Mouse (Mus musculus) forebrain, embryonic 13.5 days (tissue): Measurements from ENCODE around the gene Ttc3. TPM values are rescaled to one million over a fixed set of nuclear protein-coding genes. Genes with fewer than 3 reads are reported as not detected.

Experiments
- ATAC-seq: fragments of 200-750 bp; cut with Nextera tagmentation; 2 replicates; pipeline ENCODE4 v1.8.0; 2017
- H3K27ac ChIP-seq: fragments of 300-500 bp; sonication (generic); 2 replicates; pipeline ENCODE4 v1.5.1; 2015; ENCODE audit warnings: inconsistent platforms, mild to moderate bottlenecking, moderate library complexity
- H3K27me3 ChIP-seq: fragments of 300-500 bp; sonication (generic); 2 replicates; pipeline ENCODE4 v1.6.1; 2015; ENCODE audit warnings: mild to moderate bottlenecking, inconsistent platforms
- H3K36me3 ChIP-seq: fragments of 300-500 bp; sonication (generic); 2 replicates; pipeline ENCODE4 v1.6.1; 2015; ENCODE audit warnings: mild to moderate bottlenecking, inconsistent platforms; ENCODE audit not compliant: poor library complexity, severe bottlenecking
- H3K4me1 ChIP-seq: fragments of 300-500 bp; sonication (generic); 2 replicates; pipeline ENCODE4 v1.6.1; 2015; ENCODE audit warnings: inconsistent platforms
- H3K4me2 ChIP-seq: fragments of 300-500 bp; sonication (generic); 2 replicates; pipeline ENCODE4 v1.6.1; 2015; ENCODE audit warnings: inconsistent platforms, mild to moderate bottlenecking, moderate library complexity
- H3K4me3 ChIP-seq: fragments of 300-500 bp; sonication (generic); 2 replicates; pipeline ENCODE4 v1.5.1; 2015; ENCODE audit warnings: mild to moderate bottlenecking, inconsistent platforms
- H3K9ac ChIP-seq: fragments of 300-500 bp; sonication (generic); 2 replicates; pipeline ENCODE4 v1.6.1; 2015; ENCODE audit warnings: mild to moderate bottlenecking, inconsistent platforms
- H3K9me3 ChIP-seq: fragments of 300-500 bp; sonication (generic); replicated peaks from 2 replicates; pipeline ENCODE4 v1.6.1; 2016; ENCODE audit warnings: inconsistent platforms
- WGBS: fragments of 180-500 bp; shearing (Covaris S2); methylation state at CpG from one replicate; pipeline ENCODE4 v1.1.7; 2015; 5-methylcytosine and 5-hydroxymethylcytosine counted together
- polyA plus RNA-seq: library from polyadenylated mRNA; unstranded; fragments of >200 nt; fragmentation: Nextera tagmentation; extraction: Ambion mirVana; gene quantifications from 2 replicates; pipeline ENCODE4 v1.2.1, GENCODE M21; 2015

The Ttc3 gene
- polyA plus RNA-seq, 1 experiment from 2014 or later, result 644 TPM

DNA sequence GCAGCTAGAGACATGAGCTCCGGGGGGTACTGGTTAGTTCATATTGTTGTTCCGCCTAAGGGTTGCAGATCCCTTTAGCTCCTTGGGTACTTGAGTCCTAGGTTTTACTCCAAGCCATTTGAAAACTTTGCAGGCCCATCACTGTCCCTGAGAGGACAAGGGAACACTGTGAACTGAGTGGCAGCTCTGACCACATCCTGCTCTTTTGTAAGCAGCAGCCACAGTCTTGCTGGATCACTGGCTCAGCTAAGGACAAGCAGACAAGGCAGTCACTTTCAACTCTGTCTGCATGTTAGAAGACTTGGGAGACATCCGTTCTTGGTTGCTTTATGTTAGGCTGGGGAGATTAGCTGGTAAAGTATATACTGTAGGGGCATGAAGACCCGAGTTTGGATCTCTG, 6.6 kb upstream of the Ttc3 start:
- Histone ChIP-seq H3K4me3 (no peak overlapping the region), H3K9ac (no peak overlapping the region), H3K9me3 (no peaks in the 10 kb centered on the region), H3K27ac (no peak overlapping the region), H3K4me1 (peaks cover 14% of the 10 kb centered on the region), H3K36me3 (peaks cover 4% of the 10 kb centered on the region; the same call in 1 of the 2 replicates), H3K27me3 (no peaks in the 10 kb centered on the region), H3K4me2 (no peak overlapping the region)
- 93% methylated on average over 4 of the region's 4 CpGs for WGBS
- no peak for ATAC-seq

DNA sequence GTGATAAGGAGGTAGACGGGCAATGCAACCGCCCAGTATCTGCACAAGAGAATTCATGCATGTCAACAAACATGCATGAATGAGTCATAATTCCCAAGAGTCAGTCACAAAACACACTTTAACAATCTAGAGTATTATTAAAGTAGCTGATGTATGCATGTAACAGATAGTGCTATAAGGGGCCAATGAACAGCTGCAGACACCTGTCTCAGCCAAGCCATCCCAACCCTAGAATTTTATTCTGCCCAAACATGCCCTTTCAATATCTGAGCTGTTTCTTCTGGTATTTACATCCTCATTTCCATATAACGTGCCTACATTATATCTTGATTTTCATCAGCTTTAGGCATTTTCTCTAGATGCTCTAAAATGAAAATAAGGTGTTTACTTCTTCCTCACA, 5.0 kb upstream of the Ttc3 start:
- H3K4me2 ChIP-seq, result no peak overlapping the region
- H3K4me1 ChIP-seq, result peaks cover 23% of the 10 kb centered on the region
- H3K9ac ChIP-seq, result no peak overlapping the region
- H3K27ac ChIP-seq, result no peak overlapping the region
- WGBS, result 91% methylated on average over 3 of the region's 3 CpGs
- ATAC-seq, result no peak
- H3K27me3 ChIP-seq, result no peaks in the 10 kb centered on the region
- H3K36me3 ChIP-seq, result peaks cover 4% of the 10 kb centered on the region; the same call in 1 of the 2 replicates
- no peaks in the 10 kb centered on the region for H3K9me3 ChIP-seq
- no peak overlapping the region for H3K4me3 ChIP-seq

DNA sequence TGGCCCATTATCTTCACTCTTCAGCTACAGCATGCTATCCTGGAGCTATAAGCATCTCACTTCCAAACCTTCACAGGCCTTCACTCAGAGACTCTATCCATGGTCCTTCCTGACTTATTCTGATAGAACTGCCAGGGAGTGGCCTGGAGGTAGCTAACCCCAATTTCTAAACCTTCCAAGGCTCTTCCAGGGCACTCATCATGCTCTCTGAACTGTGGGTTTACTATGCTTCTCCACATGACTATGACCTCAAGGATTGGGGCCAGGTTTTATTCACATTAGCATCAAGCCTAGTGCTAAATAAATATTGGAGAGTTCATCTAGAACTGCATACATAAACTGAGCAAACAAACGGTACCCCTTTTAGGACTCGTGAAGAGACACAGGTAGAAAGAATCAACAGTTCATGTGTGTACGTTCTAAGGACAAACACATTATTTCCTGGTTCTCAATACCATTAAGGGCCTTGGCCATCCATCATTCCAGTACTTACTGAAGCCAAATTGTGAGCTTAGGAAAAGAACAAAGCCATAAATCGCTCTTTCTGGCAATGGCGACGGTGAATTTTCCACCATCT, 734 bp upstream of the Ttc3 start:
- H3K4me3 ChIP-seq, result peak overlapping the region; percentile 88
- peak overlapping the region; percentile 99 for H3K9ac ChIP-seq
- no peaks in the 10 kb centered on the region for H3K9me3 ChIP-seq
- no peaks in the 10 kb centered on the region for H3K36me3 ChIP-seq
- peaks cover 38% of the 10 kb centered on the region for H3K4me1 ChIP-seq
- no peak for ATAC-seq
- no peaks in the 10 kb centered on the region for H3K27me3 ChIP-seq
- peak overlapping the region; percentile 74 for H3K4me2 ChIP-seq
- H3K27ac ChIP-seq, result peak overlapping the region; percentile 99
- WGBS, result 5% methylated on average over 6 of the region's 6 CpGs

- peak overlapping the region; percentile 99 for H3K27ac ChIP-seq
- H3K27me3 ChIP-seq, result no peaks in the 10 kb centered on the region
- peak overlapping the region; percentile 74 for H3K4me2 ChIP-seq
- H3K4me1 ChIP-seq, result peaks cover 41% of the 10 kb centered on the region
- 0% methylated on average over 42 of the region's 43 CpGs for WGBS
- no peaks in the 10 kb centered on the region for H3K36me3 ChIP-seq
- no peaks in the 10 kb centered on the region for H3K9me3 ChIP-seq
- H3K4me3 ChIP-seq, result peak overlapping the region; percentile 88
- peak; percentile 69 for ATAC-seq
- H3K9ac ChIP-seq, result peak overlapping the region; percentile 99
Measured at GRCm38 (mm10) chr16:94370915-94371300, 490 bp downstream of the Ttc3 start.

DNA sequence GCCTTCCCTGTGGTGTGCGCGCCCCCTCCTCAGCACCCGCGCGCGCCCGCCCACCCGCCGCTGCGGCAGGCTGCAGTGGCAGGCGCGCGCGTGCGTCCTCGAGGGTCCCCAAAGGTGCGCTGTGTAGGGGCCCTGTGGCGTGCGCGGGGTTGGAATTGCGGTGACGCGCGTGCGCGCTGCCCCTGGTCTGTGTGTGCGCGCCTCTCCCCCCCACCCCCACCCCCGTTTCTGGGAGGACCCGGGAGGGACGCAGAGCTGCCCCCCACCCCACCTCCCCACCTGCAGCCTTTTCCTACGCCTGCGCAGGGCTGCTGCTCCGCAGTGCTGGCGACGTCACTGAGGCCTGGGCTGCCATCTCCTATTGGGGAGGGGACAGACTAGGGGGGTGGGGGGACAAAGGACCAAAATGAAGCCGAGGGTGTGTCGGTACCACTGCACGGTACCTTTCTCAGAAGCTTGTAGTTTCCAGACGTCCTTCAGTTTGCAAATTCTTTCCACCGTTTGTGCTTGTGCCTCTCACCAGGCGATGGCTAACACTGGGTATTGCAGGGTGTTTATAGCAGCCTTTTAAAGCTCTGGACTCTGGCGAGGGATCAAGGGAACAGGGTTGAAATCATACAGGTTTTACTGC, 998 bp downstream of the Ttc3 start, which contains the start of gene Pigp:
Pigp (minus strand) TSS at position 542 of the 631 bp plus-strand sequence.
- Histone ChIP-seq H3K4me3 (peak within 1 kb of the TSS; percentile 88), H3K9ac (peak within 1 kb of the TSS; percentile 99), H3K4me1 (peaks cover 41% of the 10 kb centered on the region), H3K27me3 (no peaks in the 10 kb centered on the region), H3K27ac (peak within 1 kb of the TSS; percentile 99), H3K9me3 (no peaks in the 10 kb centered on the region), H3K36me3 (no peaks in the 10 kb centered on the region), H3K4me2 (peak within 1 kb of the TSS; percentile 74)
- peak; percentile 88 for ATAC-seq
- under 1% methylated on average over 35 of the region's 43 CpGs for WGBS

GRCm38 (mm10) chr16:94379386-94379785, 9.0 kb downstream of the Ttc3 start:
- no peak for ATAC-seq
- no peaks in the 10 kb centered on the region for H3K27me3 ChIP-seq
- no peaks in the 10 kb centered on the region for H3K9me3 ChIP-seq
- H3K36me3 ChIP-seq, result no peaks in the 10 kb centered on the region
- no peak overlapping the region for H3K27ac ChIP-seq
- H3K4me3 ChIP-seq, result no peak overlapping the region
- H3K9ac ChIP-seq, result no peak overlapping the region
- no peak overlapping the region for H3K4me2 ChIP-seq
- H3K4me1 ChIP-seq, result peaks cover 10% of the 10 kb centered on the region
- WGBS, result 78% methylated on average over 1 of the region's 1 CpGs

- Histone ChIP-seq H3K27ac (no peak overlapping the region), H3K36me3 (peaks cover 4% of the 10 kb centered on the region; the same call in 1 of the 2 replicates), H3K9me3 (no peaks in the 10 kb centered on the region), H3K4me3 (no peak overlapping the region), H3K4me1 (peaks cover 8% of the 10 kb centered on the region; the same call in 1 of the 2 replicates), H3K9ac (no peak overlapping the region), H3K4me2 (no peak overlapping the region), H3K27me3 (no peaks in the 10 kb centered on the region)
- no peak for ATAC-seq
- WGBS, result 98% methylated on average over 3 of the region's 3 CpGs
Measured at GRCm38 (mm10) chr16:94383277-94383676, 12.9 kb downstream of the Ttc3 start.

GRCm38 (mm10) chr16:94387690-94388089, 17.3 kb downstream of the Ttc3 start:
- Histone ChIP-seq H3K9ac (no peak overlapping the region), H3K4me3 (no peak overlapping the region), H3K4me1 (peaks cover 3% of the 10 kb centered on the region; the same call in 1 of the 2 replicates), H3K9me3 (no peaks in the 10 kb centered on the region), H3K27me3 (no peaks in the 10 kb centered on the region), H3K36me3 (peaks cover 7% of the 10 kb centered on the region; the same call in 1 of the 2 replicates), H3K27ac (no peak overlapping the region), H3K4me2 (no peak overlapping the region)
- 94% methylated on average over 7 of the region's 7 CpGs for WGBS
- ATAC-seq, result no peak

DNA sequence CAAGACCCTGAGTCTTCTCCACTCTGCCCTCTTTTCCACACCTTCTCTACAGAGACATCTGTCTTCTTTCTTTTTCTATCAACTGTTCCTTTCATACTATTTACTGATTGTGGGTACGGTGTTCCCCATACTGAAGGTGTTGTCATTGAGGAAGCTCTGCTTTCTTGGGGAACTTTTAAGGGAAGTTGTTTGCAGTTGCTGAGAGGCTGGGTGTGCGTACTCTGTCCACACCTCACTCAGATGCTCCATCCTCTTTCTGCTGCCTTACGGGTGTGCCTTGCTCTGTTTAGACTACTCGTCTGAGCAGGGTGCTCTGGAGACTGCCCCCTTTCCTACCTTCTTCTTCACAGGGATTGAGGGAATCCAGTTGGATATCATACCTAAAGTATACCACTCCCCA, 21.9 kb downstream of the Ttc3 start:
- Histone ChIP-seq H3K9ac (no peak overlapping the region), H3K4me3 (no peak overlapping the region), H3K36me3 (peaks cover 21% of the 10 kb centered on the region), H3K4me2 (no peak overlapping the region), H3K27ac (no peak overlapping the region), H3K9me3 (no peaks in the 10 kb centered on the region), H3K27me3 (no peaks in the 10 kb centered on the region), H3K4me1 (no peaks in the 10 kb centered on the region)
- 83% methylated on average over 4 of the region's 4 CpGs for WGBS
- no peak for ATAC-seq

DNA sequence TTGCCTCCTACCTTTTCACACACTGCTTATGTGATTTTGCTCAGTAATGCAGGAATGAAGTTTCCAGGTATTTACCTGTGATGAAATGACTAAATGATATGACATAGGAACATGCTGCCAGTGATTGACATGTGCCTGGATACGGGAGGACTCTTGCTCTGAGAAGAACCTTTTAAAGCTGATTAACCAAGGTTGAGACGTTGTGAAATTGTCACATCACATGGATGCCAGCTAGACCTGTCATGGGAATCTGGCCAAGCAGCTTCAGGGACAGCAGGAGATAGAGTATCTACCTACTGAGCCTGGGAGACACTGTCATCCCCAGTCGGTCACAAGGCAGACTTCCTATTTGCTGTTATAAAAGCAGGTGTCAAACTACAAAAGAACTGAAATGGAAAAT, 24.6 kb downstream of the Ttc3 start:
- ATAC-seq, result no peak
- Histone ChIP-seq H3K9ac (no peak overlapping the region), H3K4me1 (no peaks in the 10 kb centered on the region), H3K4me2 (no peak overlapping the region), H3K36me3 (peaks cover 21% of the 10 kb centered on the region), H3K27me3 (no peaks in the 10 kb centered on the region), H3K27ac (no peak overlapping the region), H3K9me3 (no peaks in the 10 kb centered on the region), H3K4me3 (no peak overlapping the region)
- WGBS, result 81% methylated on average over 3 of the region's 3 CpGs

DNA sequence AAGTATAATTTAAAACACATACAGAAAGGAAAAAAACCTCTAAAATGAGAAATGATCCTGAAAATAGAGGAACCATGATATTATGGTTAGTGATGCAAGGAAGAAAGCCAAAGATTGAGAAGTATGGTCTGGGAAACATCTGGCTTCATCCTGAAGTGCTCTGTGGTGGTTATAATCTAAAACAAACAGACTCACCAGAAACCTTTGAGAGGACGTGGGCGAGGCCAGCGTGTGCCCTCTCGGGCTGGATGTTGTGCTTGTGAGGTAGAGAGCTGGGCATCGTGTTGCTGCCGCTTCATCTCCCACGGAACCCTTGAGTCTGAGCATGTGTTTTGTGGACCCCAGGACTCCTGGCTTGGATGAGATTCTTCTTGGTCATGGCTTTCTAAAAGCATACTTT, 26.2 kb downstream of the Ttc3 start:
- Histone ChIP-seq H3K27me3 (no peaks in the 10 kb centered on the region), H3K4me2 (no peak overlapping the region), H3K9ac (no peak overlapping the region), H3K9me3 (no peaks in the 10 kb centered on the region), H3K4me1 (no peaks in the 10 kb centered on the region), H3K4me3 (no peak overlapping the region), H3K27ac (no peak overlapping the region), H3K36me3 (peaks cover 21% of the 10 kb centered on the region)
- ATAC-seq, result no peak
- 91% methylated on average over 7 of the region's 7 CpGs for WGBS

GRCm38 (mm10) chr16:94399141-94399540, 28.7 kb downstream of the Ttc3 start:
- 93% methylated on average over 2 of the region's 2 CpGs for WGBS
- H3K36me3 ChIP-seq, result peaks cover 27% of the 10 kb centered on the region
- H3K4me1 ChIP-seq, result no peaks in the 10 kb centered on the region
- no peak overlapping the region for H3K9ac ChIP-seq
- no peaks in the 10 kb centered on the region for H3K27me3 ChIP-seq
- ATAC-seq, result no peak
- H3K27ac ChIP-seq, result no peak overlapping the region
- H3K4me2 ChIP-seq, result no peak overlapping the region
- H3K9me3 ChIP-seq, result no peaks in the 10 kb centered on the region
- H3K4me3 ChIP-seq, result no peak overlapping the region
